Mouse (Mus musculus) lung, postnatal 0 days (tissue): ENCODE results near the gene Hivep2. TPM values are rescaled to one million over a fixed set of nuclear protein-coding genes. Genes with fewer than 3 reads are reported as not detected.

Experiments used
- ATAC-seq: fragments of 200-750 bp; cut with Nextera tagmentation; 2 replicates; pipeline ENCODE4 v1.8.0; 2017; ENCODE audit warnings: moderate library complexity
- DNase-seq: peaks from one replicate; pipeline ENCODE4 v3.0.0-alpha.2; 2016; ENCODE audit warnings: low spot score
- H3K27ac ChIP-seq: fragments of 300-500 bp; sonication (generic); 2 replicates; pipeline ENCODE4 v1.5.1; 2014; ENCODE audit warnings: antibody characterized with exemption, mild to moderate bottlenecking, low read length, mixed read lengths
- H3K27me3 ChIP-seq: fragments of 300-500 bp; sonication (generic); replicated peaks from 2 replicates; pipeline ENCODE4 v1.6.1; 2014; ENCODE audit warnings: low read length, mixed read lengths; ENCODE audit not compliant: insufficient read depth
- H3K36me3 ChIP-seq: fragments of 300-500 bp; sonication (generic); 2 replicates; pipeline ENCODE4 v1.6.1; 2014; ENCODE audit warnings: low read length, mixed read lengths; ENCODE audit not compliant: insufficient read depth
- H3K4me1 ChIP-seq: fragments of 300-500 bp; sonication (generic); 2 replicates; pipeline ENCODE4 v1.6.1; 2014; ENCODE audit warnings: antibody characterized with exemption, low read depth, low read length, mixed read lengths; ENCODE audit not compliant: insufficient read depth
- H3K4me2 ChIP-seq: fragments of 300-500 bp; sonication (generic); replicated peaks from 2 replicates; pipeline ENCODE4 v1.6.1; 2014; ENCODE audit warnings: low read depth, mild to moderate bottlenecking, low read length, moderate library complexity, mixed read lengths
- H3K4me3 ChIP-seq: fragments of 300-500 bp; sonication (generic); 2 replicates; pipeline ENCODE4 v1.5.1; 2014; ENCODE audit warnings: low read depth, low read length
- H3K9ac ChIP-seq: fragments of 300-500 bp; sonication (generic); replicated peaks from 2 replicates; pipeline ENCODE4 v1.6.1; 2014; ENCODE audit warnings: low read depth, mild to moderate bottlenecking
- H3K9me3 ChIP-seq: fragments of 300-500 bp; sonication (generic); 2 replicates; pipeline ENCODE4 v1.6.1; 2016; ENCODE audit warnings: low read length, mixed read lengths
- CTCF ChIP-seq: IDR thresholded peaks from 2 replicates; pipeline ENCODE4 v1.5.1; 2016; ENCODE audit warnings: antibody characterized with exemption, mild to moderate bottlenecking
- EP300 ChIP-seq: IDR thresholded peaks from 2 replicates; pipeline ENCODE4 v1.6.1; 2016; ENCODE audit warnings: antibody characterized with exemption, mild to moderate bottlenecking, control low read depth
- WGBS: fragments of 180-500 bp; shearing (Covaris S2); extraction: QIAGEN DNeasy Blood & Tissue Kit; methylation state at CpG from one replicate; pipeline ENCODE4 v1.1.7; 2014; 5-methylcytosine and 5-hydroxymethylcytosine counted together
- polyA plus RNA-seq: library from polyadenylated mRNA; unstranded; fragments of >200 nt; fragmentation: Nextera tagmentation; extraction: Ambion mirVana; gene quantifications from 2 replicates; pipeline ENCODE4 v1.2.1, GENCODE M21; 2015

The Hivep2 gene
- polyA plus RNA-seq, 1 experiment from 2014 or later = 4.5 TPM

DNA sequence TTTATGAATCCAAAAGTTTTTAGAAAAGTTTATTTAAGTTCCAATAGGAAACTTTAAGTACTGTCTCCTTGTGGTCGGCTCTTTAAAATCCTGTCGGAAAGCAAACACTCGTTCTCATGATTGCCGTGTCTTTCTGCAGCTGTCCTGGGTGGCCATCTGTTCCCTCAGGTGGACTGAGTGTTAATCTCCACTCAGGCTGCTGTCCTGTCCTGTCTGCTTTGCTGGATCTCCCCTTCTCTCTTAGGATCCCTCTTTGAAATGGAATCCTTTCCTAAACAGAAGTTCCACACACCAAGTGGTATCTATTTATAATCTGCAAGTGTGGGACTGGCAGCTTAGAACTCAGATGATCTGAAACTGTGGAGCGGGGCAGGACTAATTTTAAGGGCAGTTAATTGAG lies 75.7 kb downstream of the Hivep2 start:
- H3K27ac ChIP-seq = no peak overlapping the region
- no peaks in the 10 kb centered on the region for H3K27me3 ChIP-seq
- no peaks in the 10 kb centered on the region for H3K9me3 ChIP-seq
- TF ChIP-seq EP300 (no peak), CTCF (no peak)
- H3K4me2 ChIP-seq = no peak overlapping the region
- WGBS = 58% methylated on average over 5 of the region's 5 CpGs
- DNase-seq (no peak), ATAC-seq (no peak)
- H3K36me3 ChIP-seq = no peaks in the 10 kb centered on the region
- no peaks in the 10 kb centered on the region for H3K4me1 ChIP-seq
- no peak overlapping the region for H3K4me3 ChIP-seq
- H3K9ac ChIP-seq = no peak overlapping the region

DNA sequence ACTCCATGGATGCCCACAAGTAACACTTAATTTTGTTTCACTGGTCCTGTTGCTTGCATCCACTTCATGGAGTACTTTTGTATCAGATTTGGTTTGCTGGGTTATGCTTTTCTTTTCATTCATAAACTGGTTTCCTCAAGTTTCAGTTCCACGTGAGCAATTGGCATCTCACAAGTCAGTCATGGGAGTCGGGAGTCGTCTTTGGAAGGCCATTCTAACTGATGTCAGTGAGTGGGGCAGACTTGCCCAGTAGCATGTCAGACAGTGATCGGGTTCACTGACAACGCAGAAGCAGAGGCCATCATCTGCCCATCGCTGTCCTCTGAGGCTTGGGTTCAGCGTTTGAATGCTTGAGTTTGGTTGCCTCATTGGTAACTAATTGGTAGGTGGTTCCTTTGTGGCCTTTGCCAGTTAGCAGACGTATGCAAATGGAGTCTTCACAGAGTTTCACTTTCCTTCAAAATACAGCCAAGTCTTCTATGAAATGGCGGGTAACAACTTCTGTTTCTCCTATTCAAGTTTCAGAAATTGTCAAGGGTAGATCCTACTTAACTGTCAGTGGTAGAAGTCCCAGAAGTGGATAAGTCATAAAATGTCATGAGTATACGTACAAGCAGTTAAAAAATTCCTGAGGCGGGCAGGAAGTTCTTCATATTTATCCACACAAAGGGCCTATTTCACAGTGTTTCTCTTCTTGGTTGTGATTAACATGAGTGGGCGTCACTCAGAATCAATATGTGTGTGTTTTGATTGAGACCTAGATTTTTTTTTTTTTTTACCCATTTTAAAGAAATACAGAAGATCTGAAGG lies 76.9 kb downstream of the Hivep2 start:
- no peak overlapping the region for H3K4me2 ChIP-seq
- TF ChIP-seq CTCF (no peak), EP300 (no peak)
- H3K4me1 ChIP-seq = peaks cover 2% of the 10 kb centered on the region; the same call in 1 of the 2 replicates
- ATAC-seq = no peak
- DNase-seq = no peak
- H3K4me3 ChIP-seq = no peak overlapping the region
- H3K27ac ChIP-seq = no peak overlapping the region
- 81% methylated on average over 12 of the region's 12 CpGs for WGBS
- no peaks in the 10 kb centered on the region for H3K36me3 ChIP-seq
- no peaks in the 10 kb centered on the region for H3K9me3 ChIP-seq
- H3K27me3 ChIP-seq = no peaks in the 10 kb centered on the region
- no peak overlapping the region for H3K9ac ChIP-seq

DNA sequence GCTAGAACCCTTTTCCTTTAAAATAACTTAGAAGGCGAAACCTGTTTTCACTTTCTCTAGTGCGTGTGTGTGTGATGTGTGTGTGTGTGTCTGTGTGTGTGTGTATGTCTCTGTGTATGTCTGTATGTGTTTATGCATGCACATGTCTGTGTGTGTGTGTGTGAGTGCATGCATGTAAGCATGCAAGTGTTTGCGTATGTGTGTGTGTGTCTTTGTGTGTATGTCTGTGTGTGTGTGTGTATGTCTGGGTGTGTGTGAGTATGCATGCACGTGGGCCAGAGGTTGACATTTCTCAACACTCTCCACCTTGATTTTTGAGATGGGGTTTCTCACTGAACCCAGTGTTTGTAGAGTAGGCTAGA lies 77.5 kb downstream of the Hivep2 start:
- Histone ChIP-seq H3K36me3 (no peaks in the 10 kb centered on the region), H3K27me3 (no peaks in the 10 kb centered on the region), H3K9ac (no peak overlapping the region), H3K4me1 (peaks cover 7% of the 10 kb centered on the region; the same call in 1 of the 2 replicates), H3K27ac (no peak overlapping the region), H3K9me3 (no peaks in the 10 kb centered on the region), H3K4me3 (no peak overlapping the region), H3K4me2 (no peak overlapping the region)
- 88% methylated on average over 4 of the region's 4 CpGs for WGBS
- ATAC-seq (no peak), DNase-seq (no peak)
- TF ChIP-seq CTCF (no peak), EP300 (no peak)

DNA sequence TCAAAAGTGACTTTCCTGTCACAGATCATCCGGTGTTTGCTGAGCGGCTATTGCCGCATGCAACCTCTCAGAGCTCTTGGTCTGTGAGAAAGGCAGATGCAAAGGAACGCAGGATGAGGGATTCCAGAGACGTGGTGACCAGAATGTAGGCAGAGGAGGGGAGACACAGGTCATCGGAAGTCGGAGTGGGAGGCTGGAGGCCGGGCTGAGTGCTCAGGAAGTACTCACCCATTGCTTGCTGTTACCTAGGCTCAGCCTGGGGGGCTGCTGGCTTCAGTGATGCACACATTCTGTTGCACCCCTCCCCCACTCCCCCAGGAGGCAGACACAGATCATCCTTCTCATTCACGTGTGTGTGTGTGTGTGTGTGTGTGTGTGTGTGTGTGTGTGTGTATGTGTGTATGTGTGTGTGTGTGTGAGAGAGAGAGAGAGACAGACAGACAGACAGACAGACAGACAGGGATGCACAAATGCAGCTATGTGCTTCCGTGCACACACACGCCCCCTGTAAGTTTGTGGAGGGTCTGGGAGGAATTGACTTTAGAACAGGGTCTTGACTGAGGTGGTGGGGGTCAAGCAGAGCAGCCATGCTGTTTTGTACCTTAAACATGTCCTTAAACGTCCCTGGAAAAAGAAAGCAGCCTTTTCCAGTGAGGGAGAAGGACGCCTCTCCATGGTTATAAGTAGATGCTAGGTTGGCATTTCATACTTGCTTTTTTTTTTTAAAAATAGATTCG lies 78.3 kb downstream of the Hivep2 start:
- DNase-seq = no peak
- no peaks in the 10 kb centered on the region for H3K9me3 ChIP-seq
- 54% methylated on average over 14 of the region's 14 CpGs for WGBS
- H3K27me3 ChIP-seq = no peaks in the 10 kb centered on the region
- H3K27ac ChIP-seq = no peak overlapping the region
- TF ChIP-seq CTCF = no peak
- no peak for TF ChIP-seq EP300
- no peak overlapping the region for H3K4me3 ChIP-seq
- H3K4me1 ChIP-seq = peaks cover 13% of the 10 kb centered on the region; the same call in 1 of the 2 replicates
- no peak overlapping the region for H3K4me2 ChIP-seq
- no peak for ATAC-seq
- H3K9ac ChIP-seq = no peak overlapping the region
- H3K36me3 ChIP-seq = no peaks in the 10 kb centered on the region

DNA sequence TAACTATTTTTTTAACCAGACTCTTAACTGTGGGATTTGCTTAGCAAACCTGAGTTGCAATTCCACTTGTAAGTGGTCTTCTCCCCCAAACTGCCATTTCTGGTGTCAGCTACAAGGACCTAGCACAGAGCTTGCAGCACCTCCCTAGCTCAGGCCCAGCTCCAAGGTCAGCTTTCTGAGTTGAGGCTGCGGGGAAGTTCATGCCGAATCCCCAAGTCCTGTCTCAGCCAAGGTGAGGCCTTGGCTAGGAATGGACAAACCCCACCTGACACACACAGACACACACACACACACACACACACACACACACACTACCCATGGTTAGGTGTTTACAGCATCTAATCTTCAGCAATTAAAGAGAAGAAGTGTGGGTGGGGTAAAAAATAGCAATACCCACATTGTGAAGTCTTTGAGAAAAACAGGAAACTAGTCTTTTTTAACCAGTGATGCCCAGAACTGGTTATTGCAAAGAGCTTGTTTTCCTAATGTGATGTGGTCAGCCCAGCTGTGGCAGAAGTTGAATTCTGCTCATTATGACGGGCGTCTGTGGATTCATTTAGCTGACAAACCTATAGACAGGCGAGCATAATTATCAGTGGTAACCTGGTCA lies 79.0 kb downstream of the Hivep2 start:
- TF ChIP-seq CTCF (no peak), EP300 (no peak)
- H3K36me3 ChIP-seq = no peaks in the 10 kb centered on the region
- no peak for ATAC-seq
- H3K9ac ChIP-seq = no peak overlapping the region
- 82% methylated on average over 5 of the region's 5 CpGs for WGBS
- H3K4me3 ChIP-seq = no peak overlapping the region
- no peaks in the 10 kb centered on the region for H3K27me3 ChIP-seq
- H3K4me1 ChIP-seq = peaks cover 13% of the 10 kb centered on the region; the same call in 1 of the 2 replicates
- no peak for DNase-seq
- no peak overlapping the region for H3K27ac ChIP-seq
- no peaks in the 10 kb centered on the region for H3K9me3 ChIP-seq
- H3K4me2 ChIP-seq = no peak overlapping the region

DNA sequence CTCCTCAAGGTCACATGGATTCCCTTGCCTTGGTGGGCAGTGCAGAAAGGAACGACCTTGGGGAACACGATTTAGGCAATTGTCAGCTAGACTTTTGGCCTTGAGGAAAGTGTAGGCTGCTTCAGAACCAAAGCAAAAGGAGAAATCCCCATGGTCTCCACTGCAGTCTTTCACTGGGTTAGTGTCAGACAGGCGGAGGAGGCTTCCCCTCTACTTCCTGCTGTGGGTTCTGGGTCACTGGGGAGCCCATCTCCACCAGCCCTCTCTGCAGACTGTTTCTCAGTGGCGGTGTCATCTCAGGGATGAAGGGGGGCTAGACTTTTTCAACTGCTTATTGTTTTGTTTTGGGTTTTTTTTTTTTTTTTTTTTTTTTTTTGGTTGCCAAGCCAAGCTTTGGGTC lies 79.9 kb downstream of the Hivep2 start:
- no peak for ATAC-seq
- 61% methylated on average over 4 of the region's 4 CpGs for WGBS

More for the DNA sequence above, 79.9 kb downstream of the Hivep2 start:
- peaks cover 13% of the 10 kb centered on the region; the same call in 1 of the 2 replicates for H3K4me1 ChIP-seq
- H3K27me3 ChIP-seq = no peaks in the 10 kb centered on the region
- no peak overlapping the region for H3K27ac ChIP-seq
- no peak overlapping the region for H3K9ac ChIP-seq
- DNase-seq = no peak
- H3K4me2 ChIP-seq = no peak overlapping the region
- TF ChIP-seq EP300 = no peak
- TF ChIP-seq CTCF = no peak
- H3K9me3 ChIP-seq = no peaks in the 10 kb centered on the region
- no peaks in the 10 kb centered on the region for H3K36me3 ChIP-seq
- H3K4me3 ChIP-seq = no peak overlapping the region
